Mouse (Mus musculus) olfactory bulb, adult 2 months (tissue): ENCODE data around the gene Tceal9. TPM values are rescaled to one million over a fixed set of nuclear protein-coding genes. Genes with fewer than 3 reads are reported as not detected.
A peak's percentile ranks its signal among the peaks of the same experiment; 100 is the strongest.

Experiments used
- H3K27ac ChIP-seq: fragments of 200-500 bp; 2 replicates; pipeline ENCODE4 v1.5.1; 2012; ENCODE audit warnings: low read depth, low read length; ENCODE audit not compliant: insufficient read depth
- H3K4me1 ChIP-seq: fragments of 200-500 bp; 2 replicates; pipeline ENCODE4 v1.6.1; 2012; ENCODE audit warnings: low read length; ENCODE audit not compliant: control insufficient read depth, insufficient read depth
- H3K4me3 ChIP-seq: fragments of 200-500 bp; 2 replicates; pipeline ENCODE4 v1.5.1; 2012; ENCODE audit warnings: mild to moderate bottlenecking, low read depth, low read length, moderate library complexity; ENCODE audit not compliant: insufficient read depth
- CTCF ChIP-seq: fragments of 200-500 bp; IDR thresholded peaks from 2 replicates; pipeline ENCODE4 v1.5.1; 2012; ENCODE audit warnings: low read depth, mild to moderate bottlenecking, low read length, moderate library complexity; ENCODE audit not compliant: insufficient read depth
- POLR2A ChIP-seq: fragments of 200-500 bp; IDR thresholded peaks from 2 replicates; pipeline ENCODE4 v1.6.1; 2012; ENCODE audit warnings: mild to moderate bottlenecking, low read depth, low read length, moderate library complexity; ENCODE audit not compliant: insufficient read depth
- WGBS: fragments of 180-500 bp; shearing (Covaris S2); methylation state at CpG from one replicate; pipeline ENCODE4 v1.1.7; 2018; 5-methylcytosine and 5-hydroxymethylcytosine counted together
- polyA plus RNA-seq: library from polyadenylated mRNA; stranded (reverse); fragments of >200 nt; gene quantifications from 2 replicates; pipeline ENCODE4 v1.2.4, GENCODE M21; 2012; ENCODE audit warnings: low replicate concordance; ENCODE audit not compliant: missing spikeins, insufficient read depth, insufficient read length

Gene Tceal9
- polyA plus RNA-seq, 1 experiment: not detected

DNA sequence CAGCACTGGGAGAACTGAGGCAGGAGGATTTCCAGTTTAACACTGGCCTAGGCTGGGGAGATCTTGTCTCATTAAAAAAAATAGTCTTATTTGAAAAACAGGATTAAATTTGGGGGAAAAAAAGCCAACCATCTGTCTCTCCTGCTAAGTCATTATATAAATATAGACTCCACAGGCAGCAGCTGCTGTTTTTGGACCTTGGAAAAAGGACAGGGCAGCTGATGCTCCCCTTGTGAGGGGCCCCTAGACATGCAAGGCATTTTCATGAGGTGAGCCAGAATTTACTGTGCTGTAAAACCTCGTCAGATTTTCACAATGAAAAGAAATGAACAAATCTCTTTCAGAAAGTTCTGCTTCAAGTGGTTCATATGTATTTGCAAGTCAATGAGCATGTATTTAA is 28.6 kb upstream of the Tceal9 start:
- 38% methylated on average over 1 of the region's 1 CpGs for WGBS
- no peak overlapping the region for H3K4me3 ChIP-seq
- no peak for TF ChIP-seq POLR2A
- no peak for TF ChIP-seq CTCF
- H3K4me1 ChIP-seq: no peaks in the 10 kb centered on the region
- H3K27ac ChIP-seq: no peak overlapping the region

- H3K27ac ChIP-seq: no peak overlapping the region
- no peak for TF ChIP-seq CTCF
- TF ChIP-seq POLR2A: no peak
- no peak overlapping the region for H3K4me3 ChIP-seq
- 85% methylated on average over 6 of the region's 6 CpGs for WGBS
- no peaks in the 10 kb centered on the region for H3K4me1 ChIP-seq
These were observed 21.2 kb upstream of the Tceal9 start for GRCm38 (mm10) chrX:136223714-136224113.

DNA sequence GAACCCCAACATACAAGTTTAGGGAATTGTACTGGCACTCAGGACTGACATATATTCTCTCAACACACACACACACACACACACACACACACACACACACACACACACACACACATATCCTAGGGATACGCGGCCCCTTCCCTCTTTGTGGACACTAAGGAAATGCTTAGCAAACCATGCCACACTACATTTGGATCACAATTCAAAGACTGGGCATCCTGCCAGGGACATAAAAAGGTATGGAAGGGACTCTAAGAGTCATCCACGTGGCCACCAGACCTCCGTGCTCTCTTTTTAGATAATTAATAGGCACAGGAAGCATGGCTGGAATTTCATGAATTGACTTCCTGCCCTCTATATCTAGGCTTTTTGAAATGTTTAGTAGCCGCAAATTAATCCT is 17.1 kb upstream of the Tceal9 start:
- no peak for TF ChIP-seq POLR2A
- 65% methylated on average over 5 of the region's 5 CpGs for WGBS
- Histone ChIP-seq H3K27ac (no peak overlapping the region), H3K4me1 (no peaks in the 10 kb centered on the region), H3K4me3 (no peak overlapping the region)

- 24% methylated on average over 3 of the region's 3 CpGs for WGBS
- TF ChIP-seq CTCF: no peak
- H3K27ac ChIP-seq: no peak overlapping the region
- no peak overlapping the region for H3K4me3 ChIP-seq
- no peaks in the 10 kb centered on the region for H3K4me1 ChIP-seq
These were observed 6.8 kb upstream of the Tceal9 start for GRCm38 (mm10) chrX:136238118-136238517.

- no peaks in the 10 kb centered on the region for H3K4me1 ChIP-seq
- WGBS: 80% methylated on average over 2 of the region's 2 CpGs
- TF ChIP-seq POLR2A: no peak
- TF ChIP-seq CTCF: no peak
- no peak overlapping the region for H3K27ac ChIP-seq
- no peak overlapping the region for H3K4me3 ChIP-seq
These were observed 1.7 kb upstream of the Tceal9 start for GRCm38 (mm10) chrX:136243181-136243580.

- no peaks in the 10 kb centered on the region for H3K4me1 ChIP-seq
- TF ChIP-seq CTCF (no peak), POLR2A (no peak)
- peak overlapping the region; percentile 57 for H3K4me3 ChIP-seq
- peak overlapping the region; percentile 77; the same call in 1 of the 2 replicates for H3K27ac ChIP-seq
- 18% methylated on average over 15 of the region's 15 CpGs for WGBS
These were observed 717 bp downstream of the Tceal9 start for GRCm38 (mm10) chrX:136245521-136246071.

GRCm38 (mm10) chrX:136248811-136249210 is 3.9 kb downstream of the Tceal9 start:
- H3K4me3 ChIP-seq: no peak overlapping the region
- no peak overlapping the region for H3K27ac ChIP-seq
- no peaks in the 10 kb centered on the region for H3K4me1 ChIP-seq
- 59% methylated on average over 6 of the region's 6 CpGs for WGBS
- TF ChIP-seq CTCF (no peak), POLR2A (no peak)

DNA sequence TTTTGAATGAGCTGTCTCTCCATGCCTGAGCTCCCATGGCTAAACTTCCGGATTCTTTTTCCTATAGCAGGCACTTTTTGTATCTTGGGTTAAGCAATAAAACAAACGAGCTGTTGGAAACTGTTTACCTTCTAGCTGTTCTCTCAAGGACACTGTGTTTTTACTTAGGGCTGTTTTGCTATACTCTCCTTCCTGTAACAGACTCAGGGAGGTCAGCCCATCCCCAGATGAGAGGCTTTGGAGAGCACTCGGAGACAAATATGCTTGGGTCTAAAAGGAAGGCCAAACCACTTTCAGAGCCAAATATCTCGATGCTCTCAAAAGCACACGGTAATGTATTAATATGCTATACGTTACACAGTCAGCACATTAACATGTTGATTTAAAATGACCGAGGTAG is 4.8 kb downstream of the Tceal9 start:
- WGBS: 78% methylated on average over 7 of the region's 7 CpGs

DNA sequence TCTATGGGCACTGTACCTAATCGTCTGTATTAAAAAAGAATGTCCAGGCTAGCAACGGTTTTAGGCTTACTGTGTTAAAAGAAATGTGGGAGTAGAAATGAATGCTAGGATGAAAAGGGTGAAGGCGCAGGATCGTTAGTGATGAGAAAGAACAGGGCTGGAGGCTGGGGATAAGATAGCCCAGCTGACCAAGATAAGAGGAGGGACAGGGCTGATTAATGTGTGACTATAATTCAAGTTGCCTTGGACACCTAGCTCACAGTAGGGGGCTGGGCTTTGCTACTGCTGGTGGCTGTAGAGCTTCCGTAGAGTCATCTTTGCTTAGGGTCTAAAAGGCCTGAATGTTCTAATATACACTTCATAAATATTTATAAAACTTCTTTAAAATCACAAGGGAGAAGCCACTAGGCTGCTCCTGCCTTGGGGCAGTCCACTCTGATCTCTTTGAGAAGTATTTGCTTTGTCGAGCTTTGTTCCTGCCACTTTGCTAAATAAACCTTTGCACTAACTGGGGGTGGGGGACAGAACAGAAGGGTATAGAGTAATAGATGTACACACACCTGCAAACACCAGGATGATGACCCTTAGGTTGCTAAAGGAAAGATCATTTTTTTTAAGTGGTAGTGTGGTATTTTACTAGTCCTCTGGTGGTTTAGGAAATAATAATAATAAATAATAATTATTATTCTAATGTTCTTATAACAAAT is 7.3 kb downstream of the Tceal9 start:
- no peak for TF ChIP-seq POLR2A
- TF ChIP-seq CTCF: no peak
- no peak overlapping the region for H3K27ac ChIP-seq
- no peaks in the 10 kb centered on the region for H3K4me1 ChIP-seq
- 60% methylated on average over 6 of the region's 6 CpGs for WGBS
- H3K4me3 ChIP-seq: no peak overlapping the region

More for the DNA sequence above, 4.8 kb downstream of the Tceal9 start:
- no peak overlapping the region for H3K27ac ChIP-seq
- TF ChIP-seq CTCF: no peak
- no peak for TF ChIP-seq POLR2A
- no peaks in the 10 kb centered on the region for H3K4me1 ChIP-seq
- H3K4me3 ChIP-seq: no peak overlapping the region
